Mouse (Mus musculus): Measurements from ENCODE around the gene Zfp953. TPM values are rescaled to one million over a fixed set of nuclear protein-coding genes. Genes with fewer than 3 reads are reported as not detected.
"Not testable (repeated sequence)": the region's sequence is repeated elsewhere in the genome, so short reads cannot be mapped to it uniquely, and the experiment has no call there.

Zfp953 gene
- polyA plus RNA-seq (2012; rRNA removed): 0.38 and 0.42 TPM in 2 replicates

DNA sequence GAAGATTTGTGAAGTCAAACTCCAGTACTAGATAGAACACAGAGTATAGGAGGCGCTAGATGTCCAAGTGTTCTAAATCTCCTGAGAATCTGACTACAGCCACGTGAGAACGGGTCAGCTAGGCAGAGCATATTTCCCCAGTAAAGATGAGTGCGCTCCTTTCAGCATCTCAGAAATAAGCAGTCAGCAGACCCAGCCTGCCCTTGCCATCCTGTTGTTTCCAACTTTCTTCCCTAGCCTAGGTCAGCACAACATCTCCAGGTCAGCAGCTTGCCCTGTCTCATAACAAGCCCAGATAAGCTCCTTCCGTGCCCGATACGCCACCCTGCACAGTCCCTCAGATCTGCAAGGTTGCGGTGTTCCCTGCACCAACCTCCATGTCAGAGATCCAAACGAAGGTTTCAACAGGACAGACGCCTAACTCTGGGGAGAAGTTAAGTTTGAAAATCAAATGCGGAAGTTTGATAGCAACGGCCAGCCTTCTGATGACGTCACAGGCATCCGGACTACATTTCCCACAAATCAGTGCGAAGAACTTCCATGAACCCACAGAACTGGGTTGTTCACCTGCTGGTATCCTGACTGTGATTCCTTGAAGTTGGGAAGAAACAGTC, at the start of gene Zfp953, which contains the start of gene Gm28044:
Zfp953 (minus strand) TSS at position 475 of the 614 bp plus-strand sequence.
Gm28044 (minus strand) TSS at position 406 of the 614 bp plus-strand sequence.
- peak; percentile 94 for DNase-seq (ENCODE audit: low read depth, low spot score)
- WGBS: under 1% methylated on average over 15 of the region's 15 CpGs

DNA sequence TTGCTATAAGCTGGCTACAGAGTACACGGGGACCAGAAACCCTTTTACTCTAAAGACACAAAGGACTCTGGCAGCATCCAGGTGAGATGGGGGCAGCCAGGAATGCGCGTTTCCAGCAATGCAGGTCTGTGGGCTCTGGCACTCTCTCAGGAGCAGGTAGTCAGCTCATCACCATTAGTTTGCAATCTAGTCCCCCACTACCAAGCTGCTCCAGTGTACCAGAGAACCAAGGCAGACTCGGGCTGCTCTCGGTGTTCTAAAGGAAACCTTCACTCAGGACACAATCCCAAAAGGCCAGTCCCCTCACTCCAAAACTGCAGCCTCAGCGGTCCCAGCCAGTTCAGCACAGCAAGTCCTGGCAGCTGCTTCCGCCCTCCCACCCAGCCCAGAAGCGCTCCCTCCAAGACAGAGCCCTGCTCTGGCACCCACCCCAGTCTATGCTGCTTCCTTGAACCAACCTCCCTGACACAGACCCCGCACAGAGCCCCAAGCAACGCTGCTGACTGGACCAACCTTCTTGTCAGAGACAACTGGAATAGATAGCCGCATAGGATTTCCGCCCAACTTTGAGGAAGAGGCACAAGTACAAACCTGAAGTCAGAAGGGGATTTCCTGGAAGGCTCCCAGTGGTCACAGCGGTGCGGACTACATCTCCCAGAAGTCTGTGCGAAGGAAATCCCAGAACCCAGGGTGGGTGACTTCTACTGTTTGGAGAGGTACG, 38.9 kb upstream of the Zfp953 start, which contains the start of gene Zfp429:
Zfp429 (minus strand) TSS at position 637 of the 721 bp plus-strand sequence.
- peak; percentile 40 for DNase-seq (ENCODE audit: low read depth, low spot score)
- 4% methylated on average over 16 of the region's 16 CpGs for WGBS

DNA sequence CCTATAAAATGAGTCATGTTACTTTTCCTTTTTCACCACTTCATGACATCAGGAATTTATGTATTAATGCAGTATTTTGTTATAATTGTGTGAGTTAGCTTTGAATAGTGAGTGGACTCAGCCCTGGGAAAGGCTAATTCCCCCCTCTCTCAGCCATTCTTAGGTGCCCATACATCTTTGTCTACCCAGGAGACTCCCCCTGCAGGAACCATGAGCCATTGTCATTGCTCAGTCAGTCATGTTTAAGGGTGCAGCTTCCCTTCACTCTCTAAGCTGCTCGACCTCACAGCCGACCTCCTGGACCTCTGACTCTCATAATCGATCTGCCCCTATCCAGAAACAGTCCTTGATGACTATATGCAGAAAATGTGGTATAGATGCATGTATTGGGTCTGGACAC, 15.8 kb upstream of the Zfp953 start:
- WGBS: 71% methylated on average over 3 of the region's 3 CpGs
- DNase-seq (ENCODE audit: low read depth, low spot score): not testable (repeated sequence)

DNA sequence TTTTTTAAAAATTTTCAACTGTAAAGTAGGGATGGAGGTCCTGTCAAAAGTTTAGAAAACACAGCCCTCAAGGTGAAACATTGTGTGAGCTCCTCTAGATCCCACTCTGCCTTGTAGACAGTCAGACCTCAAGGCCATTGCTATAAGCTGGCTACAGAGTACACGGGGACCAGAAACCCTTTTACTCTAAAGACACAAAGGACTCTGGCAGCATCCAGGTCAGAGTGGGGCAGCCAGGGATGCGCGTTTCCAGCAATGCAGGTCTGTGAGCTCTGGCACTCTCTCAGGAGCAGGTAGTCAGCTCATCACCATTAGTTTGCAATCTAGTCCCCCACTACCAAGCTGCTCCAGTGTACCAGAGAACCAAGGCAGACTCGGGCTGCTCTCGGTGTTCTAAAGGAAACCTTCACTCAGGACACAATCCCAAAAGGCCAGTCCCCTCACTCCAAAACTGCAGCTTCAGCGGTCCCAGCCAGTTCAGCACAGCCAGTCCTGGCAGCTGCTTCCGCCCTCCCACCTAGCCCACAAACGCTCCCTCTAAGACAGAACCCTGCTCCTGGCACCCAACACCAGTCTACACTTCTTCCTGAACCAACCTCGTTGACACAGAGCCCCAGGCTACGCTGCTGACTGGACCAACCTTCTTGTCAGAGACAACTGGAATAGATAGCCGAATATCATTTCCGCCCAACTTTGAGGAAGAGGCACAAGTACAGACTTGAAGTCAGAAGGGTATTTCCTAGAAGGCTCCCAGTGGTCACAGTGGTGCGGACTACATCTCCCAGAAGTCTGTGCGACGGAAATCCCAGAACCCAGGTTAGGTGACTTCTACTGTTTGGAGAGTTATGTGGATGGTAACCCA, 14.9 kb upstream of the Zfp953 start, which contains the start of the genes Gm28041 and Zfp456:
Gm28041 (minus strand) TSS at position 684 of the 862 bp plus-strand sequence.
Zfp456 (minus strand) TSS at position 761 of the 862 bp plus-strand sequence.
- DNase-seq (ENCODE audit: low read depth, low spot score): peak; percentile 74
- WGBS: 10% methylated on average over 15 of the region's 15 CpGs

DNA sequence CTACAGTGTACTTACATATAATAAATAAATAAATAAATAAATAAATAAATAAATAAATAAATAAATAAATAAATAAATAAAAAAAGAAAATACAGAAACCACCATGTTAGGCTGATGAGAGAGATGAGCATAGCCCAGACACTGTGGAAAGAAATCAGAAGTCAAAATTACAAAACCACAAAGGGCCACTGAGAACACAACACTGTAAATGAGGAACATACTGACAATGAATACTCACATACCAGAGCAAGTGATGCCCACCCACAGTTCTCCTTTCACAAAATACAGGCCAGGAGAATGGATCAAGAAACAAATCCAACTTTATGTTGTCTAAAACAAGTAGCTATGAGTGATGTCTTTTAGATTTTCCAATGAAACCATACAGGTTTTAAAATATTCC, 8.6 kb downstream of the Zfp953 start:
- DNase-seq (ENCODE audit: low read depth, low spot score): no peak

DNA sequence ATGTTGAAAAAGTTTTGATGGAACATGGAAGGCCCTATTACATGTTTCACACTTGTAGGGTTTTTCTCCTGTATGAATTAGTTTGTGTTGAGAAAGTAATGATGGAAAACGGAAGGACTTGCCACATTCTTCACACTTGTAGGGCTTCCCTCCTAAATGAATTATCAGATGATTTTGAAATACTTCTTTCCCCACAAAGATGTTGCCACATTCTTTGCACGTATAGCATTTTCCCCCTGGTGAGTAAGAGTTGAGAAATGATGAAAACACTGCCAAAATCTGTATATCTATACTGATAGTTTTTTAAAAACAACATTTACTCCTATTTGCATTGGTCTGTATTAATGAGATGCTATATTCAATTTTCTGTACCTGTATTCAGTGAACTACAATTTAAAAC, 17.0 kb downstream of the Zfp953 start:
- WGBS: 95% methylated on average over 2 of the region's 2 CpGs

DNA sequence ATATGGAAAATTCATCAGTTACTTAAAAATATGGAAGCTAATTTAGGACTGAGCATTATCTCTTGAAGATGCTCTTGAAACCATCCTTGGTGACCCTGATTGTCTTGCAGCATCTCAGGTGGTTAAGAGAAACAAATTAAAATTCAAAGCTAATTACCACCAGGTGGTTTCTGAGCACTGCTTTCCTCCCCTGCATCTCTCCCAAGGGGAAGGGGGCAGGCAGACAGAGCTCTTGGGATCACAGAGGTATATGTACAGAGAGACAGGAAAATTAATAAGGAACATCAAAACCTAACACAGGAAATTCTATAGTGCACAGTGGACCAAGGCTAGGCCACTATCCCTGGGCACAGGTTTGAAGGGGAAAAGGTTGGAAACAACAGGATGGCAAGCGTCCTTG, 27.5 kb downstream of the Zfp953 start:
- 63% methylated on average over 1 of the region's 1 CpGs for WGBS
- no peak for DNase-seq (ENCODE audit: low read depth, low spot score)

More for the DNA sequence above, 17.0 kb downstream of the Zfp953 start:
- no peak for DNase-seq (ENCODE audit: low read depth, low spot score)

DNA sequence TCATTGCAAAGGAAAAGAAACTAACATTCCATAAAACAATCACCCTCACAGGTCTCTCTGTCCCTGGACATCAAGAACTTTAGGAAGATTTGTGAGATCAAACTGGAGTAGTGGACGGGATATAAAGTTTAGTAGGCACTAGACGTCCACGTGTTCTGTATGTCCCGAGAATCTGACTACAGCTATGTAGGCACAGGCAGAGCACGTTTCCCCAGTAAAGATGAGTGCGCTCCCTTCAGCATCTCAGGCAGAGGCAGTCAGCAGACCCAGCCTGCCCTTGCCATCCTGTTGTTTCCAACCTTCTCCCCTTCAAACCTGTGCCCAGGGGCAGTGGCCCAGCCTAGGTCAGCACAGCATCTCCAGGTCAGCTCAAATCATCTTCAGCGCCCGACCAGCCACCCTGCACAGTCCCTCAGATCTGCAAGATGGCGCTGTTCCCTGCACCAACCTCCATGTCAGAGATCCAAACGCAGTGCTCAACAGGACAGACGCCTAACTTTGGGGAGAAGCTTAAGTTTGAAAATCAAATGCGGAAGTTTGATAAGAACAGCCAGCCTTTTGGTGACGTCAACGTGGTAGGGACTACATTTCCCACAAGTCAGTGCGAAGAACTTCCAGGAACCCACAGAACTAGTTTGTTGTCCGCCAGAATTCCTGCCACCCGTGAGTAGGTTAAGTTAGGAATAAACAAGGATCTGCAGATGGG, 28.2 kb downstream of the Zfp953 start, which contains the start of gene Zfp595:
Zfp595 (minus strand) TSS at position 552 of the 706 bp plus-strand sequence.
- 3% methylated on average over 17 of the region's 17 CpGs for WGBS
- peak; percentile 92 for DNase-seq (ENCODE audit: low read depth, low spot score)

DNA sequence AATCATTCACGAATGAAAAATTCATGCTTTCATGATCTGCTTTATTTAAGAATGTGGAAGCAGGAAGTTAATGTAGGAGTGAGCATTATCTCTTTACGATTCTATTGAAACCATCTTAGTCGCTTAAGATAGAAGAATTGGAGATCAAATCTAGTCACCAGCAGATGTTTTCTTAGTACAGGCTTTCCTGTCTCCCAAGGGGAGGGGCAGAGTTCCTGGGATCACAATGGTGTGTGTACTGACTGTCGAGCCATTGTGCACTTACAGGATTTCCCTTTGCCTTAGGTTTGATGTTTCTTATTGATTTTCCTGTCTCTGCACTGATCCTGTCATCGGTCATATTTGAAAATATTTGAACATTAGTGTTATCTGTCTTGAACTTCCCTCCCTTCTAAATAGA, 53.7 kb downstream of the Zfp953 start:
- 17% methylated on average over 5 of the region's 5 CpGs for whole genome bisulfite sequencing
- peak; percentile 10 for DNase-seq (ENCODE audit: low read depth, low spot score)

DNA sequence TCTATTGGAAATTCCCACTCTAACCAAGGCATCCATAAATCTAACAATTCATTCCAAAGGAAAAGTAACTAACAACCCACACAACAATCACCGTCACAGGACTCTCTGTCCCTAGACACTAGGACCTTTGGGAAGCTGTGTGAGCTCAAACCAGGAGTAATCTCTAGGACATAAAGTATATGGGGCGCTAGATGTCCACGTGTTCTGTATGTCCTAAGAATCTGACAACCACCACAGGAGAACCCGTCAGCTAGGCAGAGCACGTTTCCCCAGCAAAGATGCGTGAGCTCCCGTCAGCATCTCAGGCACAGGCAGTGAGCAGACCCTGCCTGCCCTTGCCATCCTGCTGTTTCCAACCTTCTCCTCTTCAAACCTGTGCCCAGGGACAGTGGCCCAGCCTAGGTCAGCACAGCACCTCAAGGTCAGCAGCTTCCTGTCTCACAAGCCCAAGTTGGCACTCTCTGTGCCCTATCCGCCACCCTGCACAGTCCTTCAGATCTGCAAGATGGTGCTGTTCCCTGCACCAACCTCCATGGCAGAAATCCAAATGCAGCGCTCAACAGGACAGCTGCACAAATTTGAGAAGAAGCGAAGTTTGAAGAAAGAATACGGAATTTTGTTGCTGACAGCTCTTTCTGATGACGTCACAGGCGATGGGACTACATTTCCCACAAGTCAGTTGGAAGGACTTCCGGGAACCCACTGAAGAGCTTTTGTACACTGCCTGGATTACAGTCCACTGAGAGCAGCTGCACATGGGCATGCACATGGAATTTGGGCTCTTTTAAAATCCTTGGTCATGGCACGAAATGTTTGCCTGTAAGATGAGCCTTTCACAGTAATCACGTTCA, 54.4 kb downstream of the Zfp953 start, which contains the start of gene Zfp457:
Zfp457 (minus strand) TSS at position 664 of the 851 bp plus-strand sequence.
- 3% methylated on average over 16 of the region's 16 CpGs for WGBS
- peak; percentile 85 for DNase-seq (ENCODE audit: low read depth, low spot score)

Other genes with a start within 250 kb of the Zfp953 start
- 0.09 and 0.19 TPM in 2 replicates for gene Rslcan18, start 244.3 kb downstream of the Zfp953 start, polyA plus RNA-seq (2012; rRNA removed)
- 0.16 and 0.26 TPM in 2 replicates for gene Zfp759, start 238.9 kb downstream of the Zfp953 start, polyA plus RNA-seq (2012; rRNA removed)
- 1.4 and 1.7 TPM in 2 replicates for gene Rsl1, start 187.4 kb downstream of the Zfp953 start, polyA plus RNA-seq (2012; rRNA removed)
- 0.21 and 0.32 TPM in 2 replicates for gene Zfp455, start 166.1 kb downstream of the Zfp953 start, polyA plus RNA-seq (2012; rRNA removed)
- 0.27 and 0.31 TPM in 2 replicates for gene Zfp458, start 82.1 kb downstream of the Zfp953 start, polyA plus RNA-seq (2012; rRNA removed)
- 0.67 and 0.92 TPM in 2 replicates for gene Zfp457, start 54.1 kb downstream of the Zfp953 start, polyA plus RNA-seq (2012; rRNA removed)
- gene Zfp595, start 28.0 kb downstream of the Zfp953 start, polyA plus RNA-seq (2012; rRNA removed): 0.71 and 0.99 TPM in 2 replicates
- gene Gm28044, start 69 bp downstream of the Zfp953 start, polyA plus RNA-seq (2012; rRNA removed): not detected in 2 replicates
- 0.25 TPM in 1 of 2 replicates, not detected in the other for gene Gm28041, start 15.1 kb upstream of the Zfp953 start, polyA plus RNA-seq (2012; rRNA removed)
- gene Zfp456, start 15.2 kb upstream of the Zfp953 start, polyA plus RNA-seq (2012; rRNA removed): 0.27 and 0.31 TPM in 2 replicates
- gene Zfp429, start 39.2 kb upstream of the Zfp953 start, polyA plus RNA-seq (2012; rRNA removed): 2.8 and 5.0 TPM in 2 replicates
- gene Zfp459, start 60.8 kb upstream of the Zfp953 start, polyA plus RNA-seq (2012; rRNA removed): 0.49 and 0.74 TPM in 2 replicates
- gene Zfp874a, start 91.0 kb upstream of the Zfp953 start, polyA plus RNA-seq (2012; rRNA removed): 0.43 and 0.82 TPM in 2 replicates
- 0.58 and 2.4 TPM in 2 replicates for gene Zfp874b, start 123.7 kb upstream of the Zfp953 start, polyA plus RNA-seq (2012; rRNA removed)
- gene Zfp58, start 139.9 kb upstream of the Zfp953 start, polyA plus RNA-seq (2012; rRNA removed): 0.69 and 1.2 TPM in 2 replicates
- gene Gm26965, start 165.5 kb upstream of the Zfp953 start, polyA plus RNA-seq (2012; rRNA removed): not detected in 2 replicates
- 11.9 and 21.7 TPM in 2 replicates for gene Zfp87, start 165.6 kb upstream of the Zfp953 start, polyA plus RNA-seq (2012; rRNA removed)
- 0.99 and 2.7 TPM in 2 replicates for gene Zfp748, start 193.2 kb upstream of the Zfp953 start, polyA plus RNA-seq (2012; rRNA removed)
- gene Zfp729b, start 249.1 kb upstream of the Zfp953 start, polyA plus RNA-seq (2012; rRNA removed): 0.38 and 0.58 TPM in 2 replicates

Measured in large intestine, adult 2 months (tissue).